Mouse (Mus musculus): Measurements from ENCODE around the gene Zfyve28. TPM values are rescaled to one million over a fixed set of nuclear protein-coding genes. Genes with fewer than 3 reads are reported as not detected.

Zfyve28 gene
- polyA plus RNA-seq, 2 experiments, result 0.07 TPM; not detected in 1

DNA sequence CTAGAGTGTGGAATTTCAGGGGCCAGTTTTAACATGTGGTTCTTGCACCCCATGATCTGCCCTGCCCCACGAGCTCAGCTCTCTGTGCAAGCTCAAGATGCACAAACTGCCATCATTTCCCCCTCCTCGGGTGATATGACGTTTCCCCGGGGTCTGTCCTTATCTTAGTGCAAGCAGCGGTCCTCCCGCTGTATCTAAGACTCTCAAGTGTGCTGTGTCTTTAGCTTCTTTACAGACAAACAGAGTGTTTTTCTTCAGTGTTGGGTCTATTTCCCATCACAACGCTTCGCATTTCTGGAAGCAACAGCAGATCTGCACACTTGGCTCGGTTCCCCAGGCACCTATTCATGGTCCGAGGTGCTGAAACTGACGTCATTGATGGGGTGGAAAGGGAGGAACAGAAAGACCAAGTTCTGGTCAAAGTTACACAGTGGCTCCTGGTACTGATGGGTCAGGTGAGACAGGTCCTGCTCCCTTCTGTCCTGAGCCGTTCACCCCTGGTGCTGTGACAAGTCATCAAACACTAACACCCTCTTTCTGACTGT is 18.3 kb downstream of the Zfyve28 start:
- Histone ChIP-seq H3K4me2 (ENCODE audit: low read depth) (peak overlapping the region; percentile 34), H3K4me1 (replicated peaks; ENCODE audit: control insufficient read depth in 2 of 2, insufficient read depth in 2 of 2, low read length in 1 of 2) (peaks cover 0 to 16% of the 10 kb centered on the region in 2 experiments; a peak in 2 of 4 replicates), H3K36me3 (replicated peaks; ENCODE audit: control insufficient read depth, insufficient read depth, low read depth) (no peaks in the 10 kb centered on the region), H3K4me3 (ENCODE audit: insufficient read depth in 1 of 2, low read depth in 2 of 2, low read length in 2 of 2) (no peak overlapping the region), H3K27ac (no peak overlapping the region), H3K9ac (replicated peaks) (no peak overlapping the region), H3K27me3 (ENCODE audit: control insufficient read depth, insufficient read depth, low read length) (no peaks in the 10 kb centered on the region), H3K9me3 (ENCODE audit: control insufficient read depth, low read length) (no peaks in the 10 kb centered on the region)
- ATAC-seq (ENCODE audit: insufficient read depth) (peak; percentile 70; the same call in 1 of the 2 replicates), DNase-seq (ENCODE audit: low read depth in 3 of 3, low spot score in 3 of 3) (peak in 2 of 3 experiments; percentile 9 to 16)
- WGBS (ENCODE audit: insufficient replicate concordance), result 17% methylated on average over 12 of the region's 12 CpGs
- TF ChIP-seq CTCF (IDR thresholded peaks at IDR 0.05; ENCODE audit: low read depth), result no peak
- 0 out of 2 replicates have a peak, but pooled peaks have one; percentile 41 for TF ChIP-seq EP300 (IDR thresholded peaks at IDR 0.05; ENCODE audit: low read depth)

DNA sequence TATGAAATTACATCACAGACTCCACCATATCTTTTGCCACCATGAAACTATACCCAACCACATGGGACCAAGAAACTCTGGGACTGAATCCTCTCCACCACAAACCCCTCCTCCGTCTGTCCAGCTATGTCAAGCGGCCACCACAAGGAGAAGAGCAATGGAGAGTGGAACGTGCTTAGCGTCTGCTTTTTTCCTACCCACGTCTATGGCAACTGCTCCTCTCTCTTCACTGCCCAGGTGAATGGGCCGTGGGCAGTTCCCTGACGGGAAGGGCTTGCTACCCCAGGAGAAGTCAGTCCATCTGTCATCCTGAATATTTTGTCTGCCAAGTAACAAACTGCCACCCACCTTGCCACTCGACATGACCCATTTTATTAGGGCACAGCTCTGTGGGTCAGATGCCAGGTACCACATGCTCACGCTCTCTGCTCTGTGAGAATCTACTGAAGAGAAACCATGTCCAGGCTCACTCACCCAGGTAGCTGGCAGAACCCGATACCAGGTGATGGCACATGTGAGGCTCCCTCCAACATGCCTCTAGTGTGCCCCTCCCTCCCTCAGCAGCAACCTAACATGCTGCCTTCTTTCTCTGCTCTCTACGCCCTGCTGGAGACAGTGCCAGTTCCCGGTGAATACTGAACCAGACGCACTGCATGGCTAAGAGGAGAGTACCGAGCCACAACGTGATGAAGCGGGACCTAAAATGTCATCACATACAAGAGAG is 18.9 kb downstream of the Zfyve28 start:
- no peak for DNase-seq (ENCODE audit: low read depth in 3 of 3, low spot score in 3 of 3)
- no peak overlapping the region for H3K27ac ChIP-seq
- peak; percentile 51; the same call in 1 of the 2 replicates for ATAC-seq (ENCODE audit: insufficient read depth)
- WGBS (ENCODE audit: insufficient replicate concordance), result 54% methylated on average over 16 of the region's 16 CpGs
- TF ChIP-seq CTCF (IDR thresholded peaks at IDR 0.05; ENCODE audit: low read depth) (no peak), EP300 (IDR thresholded peaks at IDR 0.05; ENCODE audit: low read depth) (no peak)
- H3K36me3 ChIP-seq (replicated peaks; ENCODE audit: control insufficient read depth, insufficient read depth, low read depth), result no peaks in the 10 kb centered on the region
- no peaks in the 10 kb centered on the region for H3K27me3 ChIP-seq (ENCODE audit: control insufficient read depth, insufficient read depth, low read length)
- no peaks in the 10 kb centered on the region for H3K9me3 ChIP-seq (ENCODE audit: control insufficient read depth, low read length)
- peak overlapping the region; percentile 34 for H3K4me2 ChIP-seq (ENCODE audit: low read depth)
- no peak overlapping the region for H3K9ac ChIP-seq (replicated peaks)
- no peak overlapping the region for H3K4me3 ChIP-seq (ENCODE audit: insufficient read depth in 1 of 2, low read depth in 2 of 2, low read length in 2 of 2)
- peaks cover 0 to 16% of the 10 kb centered on the region in 2 experiments; a peak in 2 of 4 replicates for H3K4me1 ChIP-seq (replicated peaks; ENCODE audit: control insufficient read depth in 2 of 2, insufficient read depth in 2 of 2, low read length in 1 of 2)

DNA sequence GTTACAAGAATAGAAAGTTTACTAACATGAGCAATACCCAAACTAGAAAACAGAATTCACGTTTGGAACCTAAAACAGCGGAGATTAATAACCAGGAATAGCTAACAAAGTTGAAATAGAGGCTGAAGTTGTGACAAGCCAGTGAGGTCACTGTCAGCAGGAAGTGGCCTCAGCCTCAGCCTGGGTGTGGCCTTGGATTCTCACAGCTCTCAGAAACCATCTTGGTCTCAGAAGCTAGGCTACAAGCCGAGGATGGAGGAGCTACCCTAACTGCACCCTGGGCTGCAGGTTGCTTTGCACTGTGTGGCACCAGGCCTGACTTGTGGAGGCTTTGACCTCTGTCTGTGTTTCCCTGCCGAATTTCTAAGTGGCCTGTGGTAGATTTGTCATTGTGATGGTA is 22.2 kb downstream of the Zfyve28 start:
- no peak for ATAC-seq (ENCODE audit: insufficient read depth)
- Histone ChIP-seq H3K4me1 (replicated peaks; ENCODE audit: control insufficient read depth in 2 of 2, insufficient read depth in 2 of 2, low read length in 1 of 2) (peaks cover 0 to 16% of the 10 kb centered on the region in 2 experiments; a peak in 2 of 4 replicates), H3K27ac (no peak overlapping the region), H3K9me3 (ENCODE audit: control insufficient read depth, low read length) (no peaks in the 10 kb centered on the region), H3K4me2 (ENCODE audit: low read depth) (no peak overlapping the region), H3K27me3 (ENCODE audit: control insufficient read depth, insufficient read depth, low read length) (no peaks in the 10 kb centered on the region), H3K36me3 (replicated peaks; ENCODE audit: control insufficient read depth, insufficient read depth, low read depth) (no peaks in the 10 kb centered on the region), H3K4me3 (ENCODE audit: insufficient read depth in 1 of 2, low read depth in 2 of 2, low read length in 2 of 2) (no peak overlapping the region), H3K9ac (replicated peaks) (no peak overlapping the region)
- WGBS (ENCODE audit: insufficient replicate concordance), result 39% methylated on average over 4 of the region's 4 CpGs
- no peak for DNase-seq (ENCODE audit: low read depth in 3 of 3, low spot score in 3 of 3)
- no peak for TF ChIP-seq EP300 (IDR thresholded peaks at IDR 0.05; ENCODE audit: low read depth)
- no peak for TF ChIP-seq CTCF (IDR thresholded peaks at IDR 0.05; ENCODE audit: low read depth)

DNA sequence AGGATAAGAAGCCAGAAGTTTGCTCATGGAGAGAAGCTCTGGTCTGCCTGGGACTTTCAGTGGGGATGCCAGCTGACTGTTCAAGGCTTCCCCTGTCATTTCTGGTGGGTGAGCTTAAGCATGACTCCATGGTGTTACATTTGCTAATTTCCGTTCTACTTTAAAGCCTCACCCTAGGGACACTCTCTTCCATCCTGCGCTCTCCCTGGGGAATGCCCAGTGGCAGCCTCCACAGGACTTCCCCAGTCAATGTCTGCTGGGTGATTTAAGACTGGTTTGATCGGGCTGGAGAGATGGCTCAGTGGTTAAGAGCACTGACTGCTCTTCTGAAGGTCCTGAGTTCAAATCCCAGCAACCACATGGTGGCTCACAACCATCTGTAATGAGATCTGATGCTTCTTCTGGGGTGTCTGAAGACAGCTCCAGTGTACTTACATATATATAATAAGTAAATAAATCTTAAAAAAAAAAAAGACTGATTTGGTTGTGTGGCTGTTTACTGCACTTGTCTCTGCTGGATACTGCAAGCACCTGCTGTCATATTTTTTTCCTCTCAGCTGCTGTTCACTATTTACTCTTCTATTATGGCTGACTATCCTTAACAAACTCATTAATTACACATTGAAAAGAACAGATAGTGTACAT is 29.0 kb downstream of the Zfyve28 start:
- no peak for TF ChIP-seq CTCF (IDR thresholded peaks at IDR 0.05; ENCODE audit: low read depth)
- TF ChIP-seq EP300 (IDR thresholded peaks at IDR 0.05; ENCODE audit: low read depth), result no peak
- DNase-seq (ENCODE audit: low read depth in 3 of 3, low spot score in 3 of 3), result no peak

DNA sequence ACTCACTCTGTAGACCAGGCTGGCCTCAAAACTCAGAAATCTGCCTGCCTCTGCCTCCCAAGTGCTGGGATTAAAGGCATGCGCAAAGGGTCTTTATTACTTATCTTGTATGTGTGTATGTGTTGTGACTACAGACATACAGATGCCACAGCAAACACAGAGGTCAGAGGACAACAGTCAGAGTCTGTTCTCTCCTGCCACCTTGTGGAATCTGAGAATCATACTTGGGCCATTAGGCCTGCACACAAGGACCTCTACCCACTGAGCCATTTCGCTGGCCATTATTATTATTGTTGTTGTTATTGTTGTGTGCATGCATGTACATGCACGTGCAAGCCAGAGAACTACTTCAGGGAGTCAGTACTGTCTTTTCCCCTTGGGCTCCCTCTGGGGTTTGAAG is 33.1 kb downstream of the Zfyve28 start:
- Histone ChIP-seq H3K4me2 (ENCODE audit: low read depth) (no peak overlapping the region), H3K27me3 (ENCODE audit: control insufficient read depth, insufficient read depth, low read length) (no peaks in the 10 kb centered on the region), H3K9ac (replicated peaks) (no peak overlapping the region), H3K4me3 (ENCODE audit: insufficient read depth in 1 of 2, low read depth in 2 of 2, low read length in 2 of 2) (no peak overlapping the region), H3K27ac (no peak overlapping the region), H3K4me1 (replicated peaks; ENCODE audit: control insufficient read depth in 2 of 2, insufficient read depth in 2 of 2, low read length in 1 of 2) (no peaks in the 10 kb centered on the region), H3K36me3 (replicated peaks; ENCODE audit: control insufficient read depth, insufficient read depth, low read depth) (no peaks in the 10 kb centered on the region), H3K9me3 (ENCODE audit: control insufficient read depth, low read length) (no peaks in the 10 kb centered on the region)
- ATAC-seq (ENCODE audit: insufficient read depth) (no peak), DNase-seq (ENCODE audit: low read depth in 3 of 3, low spot score in 3 of 3) (no peak)
- WGBS (ENCODE audit: insufficient replicate concordance), result 60% methylated on average over 3 of the region's 3 CpGs
- no peak for TF ChIP-seq EP300 (IDR thresholded peaks at IDR 0.05; ENCODE audit: low read depth)
- TF ChIP-seq CTCF (IDR thresholded peaks at IDR 0.05; ENCODE audit: low read depth), result peak; percentile 46

More for the DNA sequence above, 29.0 kb downstream of the Zfyve28 start:
- H3K27ac ChIP-seq, result no peak overlapping the region
- H3K36me3 ChIP-seq (replicated peaks; ENCODE audit: control insufficient read depth, insufficient read depth, low read depth), result no peaks in the 10 kb centered on the region
- no peak overlapping the region for H3K4me2 ChIP-seq (ENCODE audit: low read depth)
- H3K4me1 ChIP-seq (replicated peaks; ENCODE audit: control insufficient read depth in 2 of 2, insufficient read depth in 2 of 2, low read length in 1 of 2), result no peaks in the 10 kb centered on the region
- no peaks in the 10 kb centered on the region for H3K9me3 ChIP-seq (ENCODE audit: control insufficient read depth, low read length)
- no peaks in the 10 kb centered on the region for H3K27me3 ChIP-seq (ENCODE audit: control insufficient read depth, insufficient read depth, low read length)
- H3K9ac ChIP-seq (replicated peaks), result no peak overlapping the region
- no peak overlapping the region for H3K4me3 ChIP-seq (ENCODE audit: insufficient read depth in 1 of 2, low read depth in 2 of 2, low read length in 2 of 2)
- no peak for ATAC-seq (ENCODE audit: insufficient read depth)
- WGBS (ENCODE audit: insufficient replicate concordance), result 46% methylated on average over 3 of the region's 3 CpGs
